Comparison of ENCODE assay signal across 19 mouse cellular contexts in the genomic region with DNA sequence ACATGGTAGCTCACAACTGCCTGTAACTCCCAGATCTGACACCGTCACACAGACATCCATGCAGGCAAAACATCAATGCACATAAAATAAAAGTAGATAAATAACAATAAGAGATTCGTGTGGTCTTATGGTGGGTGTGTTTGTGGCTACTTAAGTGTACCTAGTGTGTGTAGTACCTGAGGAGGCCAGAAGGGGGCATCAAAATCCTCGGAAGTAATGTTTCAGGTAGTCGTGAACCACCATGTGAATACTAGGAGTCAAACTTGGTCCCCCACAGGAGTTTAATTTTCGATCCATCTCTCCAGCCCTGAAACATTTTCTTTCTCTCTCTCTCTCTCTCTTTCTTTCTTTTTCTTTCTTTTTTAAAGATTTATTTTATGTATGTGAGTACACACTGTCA. TPM values are rescaled to one million over a fixed set of nuclear protein-coding genes. Genes with fewer than 3 reads are reported as not detected.
A peak's percentile ranks its signal among the peaks of the same experiment; 100 is the strongest.
DNase-seq lines count a peak whose midpoint lies in the region; ATAC-seq and TF ChIP-seq lines count a peak whose summit lies in the region.
"Had no signal": no experiment of that assay in that cellular context is flagged by ENCODE, and none has a peak within 500 bp of the region (broad histone marks: within the 10 kb centered on the region; RNA-seq: fewer than 3 reads in every experiment).

No protein-coding gene starts in this region.

- H3K4me2 ChIP-seq in kidney, postnatal 0 days (ENCODE audit: low read length), result no peak overlapping the region
- H3K4me2 ChIP-seq: neural tube, embryonic 12.5 days; stomach, embryonic 15.5 days had no signal

- no peak for DNase-seq in kidney, postnatal 0 days (ENCODE audit: low spot score)
- no peak for DNase-seq in kidney, adult 8-10 months
- peak; percentile 14 for DNase-seq in thymus, postnatal 0 days (ENCODE audit: low spot score)
- no peak for DNase-seq in thymus, postnatal 36 days
- DNase-seq in MEL-GATA-1-ER (ENCODE audit: extremely low read depth, low read depth), result peak; percentile 24
- peak; percentile 45 for DNase-seq in splenic B cell, adult 2 months (ENCODE audit: low read depth, low spot score)
- no peak for DNase-seq in layer of hippocampus, postnatal 14 days (ENCODE audit: low spot score in 2 of 2)
- no peak for DNase-seq in right cerebral cortex, adult 18-20 months
- DNase-seq: adrenal gland, postnatal 36 days; cerebellum, postnatal 25 days; lung, adult 2 months; thymus, postnatal 25 days had no signal

- no peaks in the 10 kb centered on the region for H3K9me3 ChIP-seq in kidney, postnatal 0 days (replicated peaks; ENCODE audit: low read length)
- H3K9me3 ChIP-seq: stomach, embryonic 15.5 days had no signal

- peak; percentile 53 for TF ChIP-seq CTCF in kidney, postnatal 0 days (IDR thresholded peaks at IDR 0.05; ENCODE audit: low read depth)

- H3K4me3 ChIP-seq in kidney, postnatal 0 days (replicated peaks; ENCODE audit: low read depth, low read length), result no peak overlapping the region
- H3K4me3 ChIP-seq: neural tube, embryonic 12.5 days; stomach, embryonic 15.5 days had no signal

- 0 out of 2 replicates have a peak, but pooled peaks cover 4% of the 10 kb centered on the region for H3K4me1 ChIP-seq in kidney, postnatal 0 days (replicated peaks; ENCODE audit: insufficient read depth, low read length)
- H3K4me1 ChIP-seq: neural tube, embryonic 12.5 days; stomach, embryonic 15.5 days had no signal

- no peak overlapping the region for H3K9ac ChIP-seq in kidney, postnatal 0 days (ENCODE audit: low read depth, low read length)
- H3K9ac ChIP-seq: neural tube, embryonic 12.5 days; stomach, embryonic 15.5 days had no signal

- no peaks in the 10 kb centered on the region for H3K36me3 ChIP-seq in kidney, postnatal 0 days (ENCODE audit: insufficient read depth, low read length)
- H3K36me3 ChIP-seq in splenic B cell, adult 2 months (ENCODE audit: control insufficient read depth, insufficient read depth, low read length, poor library complexity, severe bottlenecking), result no peaks in the 10 kb centered on the region
- H3K36me3 ChIP-seq: neural tube, embryonic 12.5 days; stomach, embryonic 15.5 days had no signal

- H3K27me3 ChIP-seq in kidney, postnatal 0 days (ENCODE audit: insufficient read depth, low read length), result no peaks in the 10 kb centered on the region
- no peaks in the 10 kb centered on the region for H3K27me3 ChIP-seq in splenic B cell, adult 2 months (ENCODE audit: control insufficient read depth, insufficient read depth, low read length, poor library complexity, severe bottlenecking)
- H3K27me3 ChIP-seq: neural tube, embryonic 12.5 days; stomach, embryonic 15.5 days had no signal

- no peak for ATAC-seq in kidney, postnatal 0 days (replicated peaks; ENCODE audit: low FRiP score, low read depth)
- ATAC-seq: activated CD4-positive, CD25-positive, alpha-beta regulatory T cell, adult 4 months; intestine, embryonic 16.5 days; midbrain, embryonic 16.5 days had no signal

- 91% methylated on average over 5 of the region's 5 CpGs for WGBS in kidney, postnatal 0 days

- H3K27ac ChIP-seq in kidney, postnatal 0 days, result no peak overlapping the region
- H3K27ac ChIP-seq: neural tube, embryonic 12.5 days; stomach, embryonic 15.5 days had no signal

RNA-seq across cellular contexts. Expression of gene Rflna, which starts 16.8 kb away (rescaled TPM):
- 8.5 and 9.1 TPM in 2 replicates for polyA plus RNA-seq in kidney, postnatal 0 days (2015; fragmentation: Nextera tagmentation; extraction: Ambion mirVana)
- polyA plus RNA-seq in thymus, postnatal 0 days (2015; fragmentation: Nextera tagmentation; extraction: Ambion mirVana), result 0.51 and 0.61 TPM in 2 replicates
- 1 to 10 TPM in 1 of 2 experiments, under 1 TPM in 1; 0.97 to 1.6 TPM for total RNA-seq in layer of hippocampus, postnatal 14 days (2021)
- total RNA-seq: hematopoietic stem cell, adult 5-6 weeks; megakaryocyte, adult 5-6 weeks had no signal

Comparison
In these comparisons a context has a peak if more than half of its experiments do, and no peak if none do; other contexts are left out.
1. DNase-seq: peak in thymus, postnatal 0 days (single experiment), MEL-GATA-1-ER (single experiment) and splenic B cell, adult 2 months (single experiment); none in kidney, postnatal 0 days (single experiment), kidney, adult 8-10 months (0 of 2), thymus, postnatal 36 days (0 of 2), layer of hippocampus, postnatal 14 days (0 of 2) and right cerebral cortex, adult 18-20 months (single experiment).